Mouse (Mus musculus): Measurements from ENCODE around the gene Tmem132b.

- TF ChIP-seq CTCF (IDR thresholded peaks at IDR 0.05; ENCODE audit: borderline replicate concordance, extremely low read depth, insufficient read depth, insufficient read length) (peak; percentile 30; the same call in 1 of the 2 replicates), POLR2A (IDR thresholded peaks at IDR 0.05; ENCODE audit: borderline replicate concordance, extremely low read depth, insufficient read depth, insufficient read length, poor library complexity, severe bottlenecking) (no peak)
Observed at GRCm38 (mm10) chr5:125488116-125488455, 43.5 kb upstream of the Tmem132b start.
